Mouse (Mus musculus) thymus, adult 18-20 months (tissue): ENCODE measurements around the gene Optc.

Experiments
- DNase-seq, 2 experiments: peaks; one replicate each; pipeline ENCODE4 v3.0.0; 2022; ENCODE audit warnings: mixed read lengths in 2 of 2

Gene Optc

GRCm38 (mm10) chr1:133917456-133918087 is 9.8 kb upstream of the Optc start:
- DNase-seq: no peak

DNA sequence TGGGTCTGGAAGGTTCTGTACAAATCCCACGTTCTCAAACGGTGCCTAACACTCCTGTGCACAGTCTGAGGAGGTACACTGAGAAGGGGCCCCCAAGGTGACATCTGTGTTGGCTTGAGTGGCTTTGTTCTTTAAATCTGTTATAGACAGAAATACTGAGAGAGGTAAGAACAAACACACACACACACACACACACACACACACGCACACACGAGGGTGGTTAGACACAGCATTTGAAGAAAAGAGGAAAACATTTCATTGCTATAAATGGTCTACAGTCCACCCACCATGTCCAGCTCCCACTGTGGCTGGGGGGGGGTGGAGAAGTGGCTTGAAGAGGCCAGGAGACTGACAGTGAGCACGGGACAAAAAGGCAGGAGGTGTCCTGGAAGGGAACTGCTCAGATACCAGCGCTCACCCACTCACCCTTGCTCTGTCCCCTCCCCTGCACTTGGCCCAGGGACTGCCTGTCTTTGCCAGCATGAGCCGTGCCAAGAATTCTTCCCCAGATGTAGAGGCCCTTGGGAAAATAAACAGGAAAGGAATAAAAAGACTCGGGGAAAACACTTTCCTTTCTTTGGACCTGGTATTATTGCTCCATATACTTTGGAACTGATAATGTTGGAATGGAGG is 8.0 kb upstream of the Optc start:
- no peak for DNase-seq

- DNase-seq: no peak
Measured at GRCm38 (mm10) chr1:133915115-133915514, 7.3 kb upstream of the Optc start.

DNA sequence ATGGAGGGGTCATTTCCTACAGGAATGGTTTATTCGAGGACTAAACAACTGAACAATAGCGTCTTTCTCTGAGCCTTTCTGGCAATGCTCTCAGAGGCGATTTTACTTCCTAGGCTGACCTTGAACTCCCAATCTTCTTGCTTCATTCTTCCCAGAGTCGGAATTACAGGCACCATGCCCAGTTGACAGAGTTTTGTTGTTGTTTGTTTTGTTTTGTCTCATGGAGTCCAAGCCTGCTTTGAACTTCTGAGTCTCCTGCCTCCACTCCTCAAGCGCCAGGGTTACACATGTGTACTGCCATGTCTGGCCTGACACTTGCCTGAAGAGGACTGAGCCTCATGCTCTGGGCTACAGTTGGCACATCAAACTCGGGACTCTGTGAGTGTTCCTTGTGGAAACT is 5.2 kb upstream of the Optc start:
- no peak for DNase-seq

GRCm38 (mm10) chr1:133911456-133911855 is 3.7 kb upstream of the Optc start:
- no peak for DNase-seq

DNA sequence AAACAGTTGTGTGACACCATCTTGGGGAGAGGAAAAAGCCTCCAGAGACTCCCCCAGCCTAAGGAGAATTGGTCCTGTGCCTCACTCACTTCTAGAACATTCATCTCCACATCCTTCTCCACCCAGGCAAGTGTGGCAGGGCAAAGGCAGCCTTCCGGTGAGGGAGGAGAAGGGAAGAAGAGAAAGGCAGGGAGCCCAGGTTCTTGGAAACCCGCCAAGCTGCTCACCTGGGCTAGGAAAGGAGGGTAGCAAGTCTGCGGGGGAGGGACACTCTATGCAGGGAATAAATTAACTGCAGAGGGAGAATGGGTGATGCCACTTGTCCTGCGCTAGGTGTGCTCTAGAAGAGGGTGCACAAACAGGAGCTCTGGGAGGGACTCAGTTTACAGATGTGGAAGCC is 3.2 kb upstream of the Optc start:
- no peak for DNase-seq

DNA sequence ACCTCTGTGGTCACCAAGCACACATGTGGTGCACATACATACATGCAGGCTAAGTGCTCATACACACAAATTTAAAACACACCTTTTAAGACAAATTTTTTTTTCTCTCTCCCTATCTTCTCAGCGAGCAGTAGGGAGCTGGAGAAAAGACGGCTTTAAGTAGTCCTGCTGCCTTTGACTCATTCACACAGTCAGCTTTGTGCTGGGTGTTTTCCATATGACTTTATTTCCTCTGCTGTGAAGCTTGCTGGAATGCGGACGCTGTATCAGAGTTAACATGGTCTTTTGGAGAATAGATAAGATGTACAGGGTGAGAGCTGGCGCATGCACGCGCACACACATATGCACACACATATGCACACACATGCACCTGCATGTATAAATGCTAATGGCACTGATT is 2.3 kb upstream of the Optc start:
- no peak for DNase-seq

DNA sequence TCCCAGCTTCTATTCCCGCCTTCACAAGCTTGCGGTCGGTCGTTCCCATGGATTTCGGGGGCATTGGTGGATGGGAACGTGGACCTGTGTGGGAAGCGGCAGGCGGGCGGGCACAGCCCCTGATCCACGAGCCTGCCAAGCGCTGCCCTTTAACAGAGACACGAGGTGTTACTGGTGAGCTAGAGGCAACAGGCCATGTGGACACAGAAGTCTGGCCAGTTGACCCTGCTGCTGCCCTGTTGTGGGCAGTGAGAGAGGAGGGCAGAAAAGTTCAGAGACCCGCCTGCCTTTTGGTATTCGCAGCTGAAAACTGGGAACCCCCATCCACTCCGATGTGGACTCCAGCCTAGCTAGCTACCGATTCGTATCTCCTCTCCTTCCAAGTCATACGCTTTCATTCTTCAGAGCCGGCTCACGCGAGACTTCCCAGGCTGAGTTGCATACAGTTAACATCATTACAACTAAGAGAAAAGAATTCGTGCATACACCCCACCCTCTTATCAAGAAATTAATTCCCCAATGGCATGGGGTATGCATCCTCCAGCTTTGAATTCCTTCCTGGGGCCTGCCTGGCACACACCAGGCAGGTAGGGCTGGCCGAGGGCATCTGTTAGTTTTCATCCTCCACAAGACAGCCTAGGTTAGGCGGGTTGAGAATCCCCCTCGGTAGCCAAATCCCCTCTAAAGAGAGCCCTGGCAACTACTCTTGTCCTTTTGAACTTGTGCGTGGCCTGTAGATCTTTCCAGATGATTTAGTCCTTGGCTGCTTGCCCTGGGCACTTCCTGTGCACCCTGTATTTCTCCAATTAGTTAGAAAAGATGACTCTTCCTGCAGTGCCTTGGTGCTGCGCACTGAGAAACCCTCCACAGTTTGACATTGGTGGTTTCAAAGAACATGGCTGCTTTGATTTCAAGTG is 1.1 kb upstream of the Optc start:
- DNase-seq: no peak

GRCm38 (mm10) chr1:133906420-133906819 is 1.4 kb downstream of the Optc start:
- DNase-seq: no peak

DNA sequence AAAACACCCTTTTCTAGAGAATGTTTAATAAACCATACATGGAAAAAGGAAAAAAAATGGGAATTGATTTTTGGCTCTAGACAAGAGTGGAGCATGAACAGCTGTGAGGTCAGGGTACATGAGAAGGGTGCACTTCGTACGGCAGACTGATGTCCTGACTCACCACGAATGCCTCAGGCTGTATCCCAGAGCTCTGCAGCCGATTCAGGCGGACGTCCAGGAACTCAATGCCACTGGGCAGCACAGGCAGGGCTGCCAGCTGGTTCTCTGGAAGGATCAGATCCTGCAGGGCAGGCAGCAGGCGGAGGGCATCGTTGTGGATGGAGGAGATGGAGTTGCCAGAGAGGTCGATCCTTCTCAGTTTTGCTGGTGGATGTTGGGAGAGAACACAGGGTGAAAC is 7.0 kb downstream of the Optc start:
- DNase-seq: no peak

DNA sequence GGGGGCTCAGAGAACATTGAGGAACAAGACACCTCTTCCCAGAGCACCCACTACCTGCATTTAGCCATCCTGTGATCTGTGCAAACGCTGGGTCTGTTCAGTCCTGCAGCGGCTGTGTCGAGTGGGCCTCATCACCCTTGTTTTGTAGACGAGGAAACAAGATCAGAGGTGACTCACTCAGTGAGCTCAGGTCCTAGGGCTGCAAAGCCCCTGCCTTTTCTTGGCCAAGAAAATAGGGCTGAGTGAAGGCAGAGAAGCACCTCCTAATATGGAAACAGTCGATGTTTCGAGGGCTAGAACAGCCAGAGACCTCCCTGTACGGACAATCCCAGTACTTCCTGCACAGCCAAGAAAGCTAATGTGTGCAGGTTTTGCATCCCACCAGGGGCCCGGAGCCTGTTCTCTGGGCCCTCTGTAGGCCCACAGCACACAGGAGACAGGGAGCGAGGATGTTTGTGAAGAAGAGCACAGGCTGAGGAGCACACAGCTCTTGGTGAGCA is 8.7 kb downstream of the Optc start:
- DNase-seq: no peak

DNA sequence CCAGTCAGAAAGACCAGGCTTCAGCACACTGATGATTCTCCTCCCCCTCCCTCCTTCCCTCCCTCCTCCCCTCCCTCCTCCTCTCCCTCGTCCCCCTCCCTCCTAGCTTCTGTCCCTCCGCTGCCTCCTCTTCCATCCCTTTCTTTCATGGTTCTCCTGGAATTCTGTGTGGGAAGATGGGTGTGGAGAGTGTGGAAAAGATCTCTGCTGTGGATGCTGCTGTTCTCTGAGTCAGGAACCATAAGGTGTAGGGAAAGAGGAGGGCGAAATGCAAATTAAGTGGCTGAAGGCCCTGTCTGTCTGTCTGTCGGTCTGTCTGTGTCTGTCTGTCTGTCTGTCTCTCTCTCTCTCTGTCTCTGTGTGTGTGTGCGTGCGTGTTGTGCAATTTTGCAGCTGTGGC is 10.5 kb downstream of the Optc start:
- DNase-seq: no peak

DNA sequence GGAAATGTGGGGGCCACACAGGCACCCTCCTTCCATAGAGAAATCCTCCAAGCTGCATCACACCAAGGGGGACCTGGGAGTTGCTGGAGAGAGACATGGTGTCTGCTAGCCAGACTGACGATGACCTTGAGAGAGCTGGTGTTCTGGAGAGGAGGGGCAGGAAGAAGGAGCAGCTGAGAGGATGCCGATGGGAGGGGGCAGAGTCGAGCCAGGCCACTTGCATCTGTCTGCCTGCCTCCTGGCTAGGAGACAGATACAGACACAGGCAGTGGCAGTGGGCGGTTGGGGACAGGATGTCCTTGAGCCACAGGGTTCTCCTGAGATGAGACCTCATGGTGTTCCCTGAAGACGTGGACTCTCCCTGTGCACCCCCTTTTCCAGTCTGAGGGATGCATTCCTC is 16.3 kb downstream of the Optc start:
- no peak for DNase-seq

DNA sequence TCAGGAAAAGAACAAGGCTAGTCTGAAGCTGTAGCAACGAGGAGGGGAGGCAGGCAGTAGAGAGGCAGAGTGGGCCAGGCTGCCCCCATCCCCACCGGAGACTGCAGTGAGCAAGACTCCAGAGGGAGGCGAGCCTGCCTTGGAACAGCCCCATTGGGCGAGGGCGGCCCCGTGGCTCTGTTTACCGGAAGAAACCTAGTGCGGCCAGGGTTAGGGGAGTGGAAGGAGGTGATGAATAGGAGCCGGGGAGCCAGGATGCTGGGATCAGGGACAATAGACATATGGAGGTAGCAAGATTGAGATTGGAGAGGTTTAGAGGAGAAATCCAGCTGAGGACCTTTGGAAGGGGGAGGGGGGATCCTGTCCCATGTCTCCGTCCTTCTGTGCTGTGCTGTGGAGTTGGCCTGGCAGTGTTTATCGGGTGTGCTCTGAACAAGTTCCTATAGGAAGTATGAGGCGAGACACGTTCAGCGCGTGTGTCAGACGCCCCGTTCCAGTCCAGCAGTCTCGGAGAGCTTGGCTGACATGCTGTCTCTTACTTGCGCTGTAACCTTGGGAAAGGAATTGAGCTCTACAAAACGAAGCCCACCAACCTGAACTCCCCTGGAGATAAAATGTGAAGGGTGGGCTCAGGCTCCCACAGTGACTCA is 17.7 kb downstream of the Optc start:
- DNase-seq: no peak

DNA sequence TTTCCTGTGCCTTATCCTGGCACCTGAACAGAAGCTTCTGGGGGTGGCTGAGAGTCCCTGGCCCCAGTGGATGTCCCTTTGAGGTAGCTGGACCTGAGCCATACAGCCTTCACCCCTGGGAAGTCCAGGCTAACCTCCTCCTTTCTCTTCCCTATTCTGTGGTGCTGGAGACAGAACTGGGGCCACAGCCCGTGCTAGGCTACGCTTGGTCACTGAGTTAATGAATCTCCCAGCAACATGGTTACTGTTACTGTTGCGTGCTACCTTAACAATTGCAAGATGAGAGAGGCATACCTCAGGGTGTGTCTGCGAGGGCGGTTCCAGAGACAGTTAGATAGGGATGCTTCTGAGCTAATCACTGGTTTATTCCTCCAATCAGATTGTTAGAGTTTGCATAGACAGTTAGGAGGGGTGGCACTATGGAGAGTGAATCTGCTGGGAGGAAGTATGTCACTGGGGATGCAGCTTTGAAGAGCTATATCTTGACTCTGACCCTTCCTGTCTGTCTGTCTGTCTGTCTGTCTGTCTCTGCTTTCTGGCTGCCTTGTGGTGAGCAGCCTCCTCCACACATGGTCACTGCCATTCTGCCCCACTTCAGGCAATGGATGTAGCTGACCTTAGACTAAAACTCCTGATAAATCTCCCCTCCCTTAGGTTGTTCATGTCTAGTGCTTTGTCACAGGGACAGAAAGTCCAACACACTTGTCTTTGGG is 20.1 kb downstream of the Optc start:
- no peak for DNase-seq

- no peak for DNase-seq
Measured at GRCm38 (mm10) chr1:133887044-133887443, 20.8 kb downstream of the Optc start.

DNA sequence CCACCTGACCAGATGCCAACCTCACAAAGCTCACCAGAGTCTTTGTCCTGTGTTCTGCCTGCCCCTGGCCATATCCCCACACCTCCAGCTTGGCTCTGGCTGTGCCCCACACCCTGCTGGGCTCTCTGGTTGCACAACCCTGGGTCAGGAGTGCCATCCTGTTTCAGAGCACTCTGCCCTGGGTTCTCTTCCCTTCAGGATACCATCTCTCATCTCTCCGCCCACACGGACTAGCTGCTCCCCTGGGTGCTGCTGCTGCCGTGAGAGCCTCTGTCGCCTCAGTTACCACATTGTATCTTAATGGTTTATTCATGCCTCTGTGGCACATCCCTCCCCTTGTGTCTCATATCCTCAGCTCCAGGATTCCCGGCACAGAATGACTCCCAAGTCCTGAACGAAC is 21.4 kb downstream of the Optc start:
- no peak for DNase-seq

DNA sequence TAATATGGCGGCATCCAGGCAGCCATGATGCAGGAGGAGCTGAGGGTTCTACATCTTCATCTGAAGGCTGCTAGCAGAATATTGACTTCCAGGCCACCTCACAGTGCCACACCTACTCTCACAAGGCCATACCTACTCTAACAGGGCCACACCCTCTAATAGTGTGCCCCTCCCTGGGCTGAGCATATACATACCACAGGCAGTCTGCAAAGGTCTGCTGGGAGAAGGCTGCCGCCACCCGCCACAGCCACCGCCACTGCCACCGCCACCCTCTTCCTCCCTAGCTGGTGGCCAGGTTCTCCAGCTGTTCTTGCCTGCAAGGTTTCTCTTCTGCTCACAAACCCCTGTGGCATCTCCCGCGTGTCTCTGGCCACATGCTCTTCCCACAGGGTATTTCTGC is 22.0 kb downstream of the Optc start:
- DNase-seq: no peak

DNA sequence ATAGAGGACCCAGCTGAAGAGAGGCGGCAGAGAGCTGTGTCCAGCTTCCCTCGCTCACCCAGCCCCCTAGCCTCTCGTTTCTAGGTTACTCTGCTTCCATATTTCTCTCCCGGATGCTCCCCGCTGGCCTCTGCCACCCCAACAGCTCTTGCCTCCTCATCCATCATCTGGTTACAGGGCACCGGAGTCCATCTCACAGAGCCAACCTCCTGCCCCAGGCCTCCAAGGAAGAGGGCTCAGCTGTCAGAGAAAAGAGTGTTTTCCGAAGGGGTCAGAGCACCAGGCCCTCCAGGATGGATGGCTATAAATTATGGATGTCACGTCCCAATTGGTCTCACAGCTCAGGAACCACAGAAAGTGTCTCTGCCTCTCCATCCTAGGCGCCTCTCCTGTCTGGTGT is 23.1 kb downstream of the Optc start:
- no peak for DNase-seq

DNA sequence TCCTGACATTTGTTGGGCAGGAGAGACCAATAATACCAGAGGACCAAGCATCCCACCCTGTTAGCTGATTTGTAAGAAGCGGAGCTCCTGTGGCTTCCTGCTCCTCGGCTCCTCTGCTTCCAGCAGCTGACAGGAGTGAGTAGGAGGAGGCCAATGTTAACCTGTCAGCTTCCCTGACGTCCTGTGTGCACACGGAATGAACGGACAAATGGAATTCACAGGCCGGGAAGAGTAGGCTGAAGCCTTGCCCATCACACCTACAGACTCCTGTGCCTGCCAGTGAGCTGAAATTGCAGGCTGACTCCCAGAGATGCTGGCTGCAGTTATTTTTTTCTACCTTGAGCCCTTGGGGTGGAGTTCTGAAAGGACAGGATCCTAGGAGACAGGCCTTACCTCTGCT is 23.7 kb downstream of the Optc start:
- DNase-seq: no peak

- DNase-seq: no peak
Measured at GRCm38 (mm10) chr1:133882283-133883217, 25.2 kb downstream of the Optc start.
